Mouse (Mus musculus) stomach, postnatal 0 days (tissue): Measurements from ENCODE around the gene Eef2. TPM values are rescaled to one million over a fixed set of nuclear protein-coding genes. Genes with fewer than 3 reads are reported as not detected.

Source experiments
- ATAC-seq: fragments of 200-750 bp; cut with Nextera tagmentation; 2 replicates; pipeline ENCODE4 v1.8.0; 2017; ENCODE audit not compliant: low FRiP score, low TSS enrichment
- DNase-seq: peaks from one replicate; pipeline ENCODE4 v3.0.0-alpha.2; 2016; ENCODE audit warnings: low spot score
- H3K27ac ChIP-seq: fragments of 300-500 bp; sonication (generic); replicated peaks from 2 replicates; pipeline ENCODE4 v1.5.1; 2014; ENCODE audit warnings: mild to moderate bottlenecking, control low read depth
- H3K27me3 ChIP-seq: fragments of 300-500 bp; sonication (generic); 2 replicates; pipeline ENCODE4 v1.6.1; 2014; ENCODE audit warnings: low read length; ENCODE audit not compliant: control insufficient read depth, insufficient read depth
- H3K36me3 ChIP-seq: fragments of 300-500 bp; sonication (generic); 2 replicates; pipeline ENCODE4 v1.6.1; 2014; ENCODE audit warnings: low read length, mixed read lengths; ENCODE audit not compliant: control insufficient read depth, insufficient read depth
- H3K4me1 ChIP-seq: fragments of 300-500 bp; sonication (generic); replicated peaks from 2 replicates; pipeline ENCODE4 v1.6.1; 2014; ENCODE audit warnings: antibody characterized with exemption; ENCODE audit not compliant: control insufficient read depth, insufficient read depth
- H3K4me2 ChIP-seq: fragments of 300-500 bp; sonication (generic); replicated peaks from 2 replicates; pipeline ENCODE4 v1.6.1; 2014; ENCODE audit warnings: low read depth, mild to moderate bottlenecking, control low read depth, moderate library complexity
- H3K4me3 ChIP-seq: fragments of 300-500 bp; sonication (generic); 2 replicates; pipeline ENCODE4 v1.5.1; 2014; ENCODE audit warnings: low read depth, low read length, control low read depth
- H3K9ac ChIP-seq: fragments of 300-500 bp; sonication (generic); 2 replicates; pipeline ENCODE4 v1.6.1; 2014; ENCODE audit warnings: mild to moderate bottlenecking, low read length, control low read depth, mixed read lengths
- H3K9me3 ChIP-seq: fragments of 300-500 bp; sonication (generic); 2 replicates; pipeline ENCODE4 v1.6.1; 2016; ENCODE audit warnings: low read length; ENCODE audit not compliant: control insufficient read depth
- CTCF ChIP-seq: IDR thresholded peaks from 2 replicates; pipeline ENCODE4 v1.5.1; 2016; ENCODE audit warnings: antibody characterized with exemption, low read depth, mild to moderate bottlenecking, moderate library complexity
- EP300 ChIP-seq: optimal IDR thresholded peaks from 2 replicates; pipeline ENCODE3; 2016; ENCODE audit warnings: antibody characterized with exemption
- WGBS: fragments of 180-500 bp; shearing (Covaris S2); extraction: QIAGEN DNeasy Blood & Tissue Kit; methylation state at CpG from one replicate; pipeline ENCODE4 v1.1.7; 2014; 5-methylcytosine and 5-hydroxymethylcytosine counted together
- polyA plus RNA-seq: library from polyadenylated mRNA; unstranded; fragments of >200 nt; fragmentation: Nextera tagmentation; extraction: Ambion mirVana; gene quantifications from 2 replicates; pipeline ENCODE4 v1.2.1, GENCODE M21; 2015

The Eef2 gene
- polyA plus RNA-seq, 1 experiment from 2014 or later: 337 TPM

DNA sequence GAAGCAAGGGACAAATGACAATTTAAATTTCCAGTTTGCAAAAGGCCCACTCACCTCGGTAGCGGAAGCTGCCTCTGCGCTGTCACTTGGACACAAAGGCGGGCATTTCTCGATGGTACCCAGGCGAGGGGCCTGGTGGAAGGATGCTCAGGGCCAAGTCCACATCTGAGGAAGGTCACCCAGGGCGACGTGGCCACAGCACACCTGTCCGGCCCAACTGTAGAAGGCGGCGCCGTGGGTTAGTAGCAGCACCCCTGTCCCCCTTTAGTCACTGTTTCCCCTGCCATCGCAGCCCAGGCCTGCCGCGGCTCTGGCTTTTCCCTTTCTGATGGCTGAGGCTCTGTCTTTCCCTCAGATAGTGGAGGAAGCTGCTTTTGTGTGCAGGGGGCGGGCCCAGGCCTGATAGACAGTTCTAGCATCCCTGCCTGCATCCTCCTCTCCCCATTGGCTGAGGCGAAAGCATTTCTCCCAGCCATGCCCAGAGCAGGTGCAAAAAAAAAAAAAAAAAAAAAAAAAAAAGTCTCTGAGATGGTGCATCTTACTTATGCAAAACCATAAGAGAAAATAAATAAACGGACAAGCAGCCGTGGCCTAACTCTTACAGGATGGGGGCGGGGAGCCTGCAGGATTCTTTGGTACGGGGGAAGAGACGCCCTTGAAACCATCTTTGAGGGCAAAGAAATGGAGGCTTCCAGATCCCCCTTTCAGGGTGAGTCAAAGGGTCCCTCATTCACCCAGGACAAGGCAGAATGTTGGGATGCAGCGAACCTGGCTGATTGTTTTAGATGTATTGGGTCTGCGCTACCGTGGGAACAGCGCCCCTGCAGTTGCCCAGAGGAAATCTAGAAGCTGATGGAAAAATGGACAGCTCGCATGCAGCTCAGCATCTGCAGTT is 54.3 kb downstream of the Eef2 start, which contains the start of gene Atcay:
Gene Atcay, minus strand, starts transcription at position 396 of the 895 bp plus-strand sequence.
- TF ChIP-seq EP300 (no peak), CTCF (peak; percentile 74)
- H3K4me3 ChIP-seq: 0 out of 2 replicates have a peak within 1 kb of the TSS, but pooled peaks have one; percentile 2
- DNase-seq: no peak
- no peaks in the 10 kb centered on the region for H3K9me3 ChIP-seq
- peaks cover 3% of the 10 kb centered on the region; the same call in 1 of the 2 replicates for H3K27me3 ChIP-seq
- H3K36me3 ChIP-seq: no peaks in the 10 kb centered on the region
- no peaks in the 10 kb centered on the region for H3K4me1 ChIP-seq
- no peak within 1 kb of the TSS for H3K4me2 ChIP-seq
- no peak for ATAC-seq
- no peak within 1 kb of the TSS for H3K27ac ChIP-seq
- 11% methylated on average over 27 of the region's 27 CpGs for WGBS
- no peak within 1 kb of the TSS for H3K9ac ChIP-seq

DNA sequence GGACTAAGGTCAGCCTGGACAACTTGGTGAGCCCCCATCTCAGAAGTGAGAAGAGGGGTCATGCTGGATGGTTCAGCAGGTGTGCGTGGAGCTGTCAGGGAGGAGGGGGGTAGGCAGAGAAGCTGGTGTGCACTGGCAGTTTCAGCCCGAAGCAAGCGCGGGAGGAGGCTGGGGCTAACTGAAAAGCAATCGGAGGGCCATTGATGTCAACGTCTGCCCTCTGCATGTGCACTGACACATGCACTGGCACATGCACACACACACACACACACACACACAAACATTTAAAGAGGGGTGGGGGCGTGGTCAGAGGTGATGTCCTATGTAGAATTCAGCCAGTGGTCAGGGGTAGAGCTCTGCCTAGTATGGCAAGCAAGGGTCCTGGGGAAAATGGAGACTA is 55.0 kb downstream of the Eef2 start:
- no peak overlapping the region for H3K9ac ChIP-seq
- peaks cover 3% of the 10 kb centered on the region; the same call in 1 of the 2 replicates for H3K27me3 ChIP-seq
- ATAC-seq (no peak), DNase-seq (no peak)
- TF ChIP-seq EP300: no peak
- TF ChIP-seq CTCF: no peak
- H3K4me3 ChIP-seq: no peak overlapping the region
- no peaks in the 10 kb centered on the region for H3K36me3 ChIP-seq
- H3K4me1 ChIP-seq: no peaks in the 10 kb centered on the region
- H3K27ac ChIP-seq: no peak overlapping the region
- no peak overlapping the region for H3K4me2 ChIP-seq
- WGBS: 48% methylated on average over 7 of the region's 7 CpGs
- no peaks in the 10 kb centered on the region for H3K9me3 ChIP-seq

Other genes starting within 250 kb of the Eef2 start
- 59.5 and 62.2 TPM in 2 replicates for gene Gadd45b, start 246.6 kb upstream of the Eef2 start, polyA plus RNA-seq
- 1.3 and 1.8 TPM in 2 replicates for gene Gng7, start 161.7 kb upstream of the Eef2 start, polyA plus RNA-seq
- 0.40 and 0.42 TPM in 2 replicates for gene Diras1, start 151.0 kb upstream of the Eef2 start, polyA plus RNA-seq
- gene Slc39a3, start 139.2 kb upstream of the Eef2 start, polyA plus RNA-seq: 11.0 and 11.1 TPM in 2 replicates
- 93.7 and 98.7 TPM in 2 replicates for gene Sgta, start 116.5 kb upstream of the Eef2 start, polyA plus RNA-seq
- 77.2 and 83.8 TPM in 2 replicates for gene Thop1, start 106.6 kb upstream of the Eef2 start, polyA plus RNA-seq
- 9.3 and 10.4 TPM in 2 replicates for gene Creb3l3, start 77.8 kb upstream of the Eef2 start, polyA plus RNA-seq
- gene Map2k2, start 70.7 kb upstream of the Eef2 start, polyA plus RNA-seq: 135 and 142 TPM in 2 replicates
- 87.5 and 94.1 TPM in 2 replicates for gene Zbtb7a, start 41.4 kb upstream of the Eef2 start, polyA plus RNA-seq
- 18.7 and 20.9 TPM in 2 replicates for gene Pias4, start 8.7 kb upstream of the Eef2 start, polyA plus RNA-seq
- gene Dapk3, start 6.4 kb downstream of the Eef2 start, polyA plus RNA-seq: 44.6 and 51.8 TPM in 2 replicates
- gene 4930442H23Rik, start 7.2 kb downstream of the Eef2 start, polyA plus RNA-seq: 0.07 TPM in 1 of 2 replicates, not detected in the other
- 0.07 TPM in 1 of 2 replicates, not detected in the other for gene Nmrk2, start 25.4 kb downstream of the Eef2 start, polyA plus RNA-seq
- 0.64 and 0.91 TPM in 2 replicates for gene Atcay, start 54.2 kb downstream of the Eef2 start, polyA plus RNA-seq
- gene Zfr2, start 56.5 kb downstream of the Eef2 start, polyA plus RNA-seq: 2.1 and 3.2 TPM in 2 replicates
- gene Matk, start 76.3 kb downstream of the Eef2 start, polyA plus RNA-seq: 1.0 and 1.6 TPM in 2 replicates
- 210 and 215 TPM in 2 replicates for gene Mrpl54, start 90.3 kb downstream of the Eef2 start, polyA plus RNA-seq
- 30.5 and 34.6 TPM in 2 replicates for gene Apba3, start 90.3 kb downstream of the Eef2 start, polyA plus RNA-seq
- gene Tjp3, start 115.0 kb downstream of the Eef2 start, polyA plus RNA-seq: 42.5 and 46.0 TPM in 2 replicates
- gene Pip5k1c, start 116.3 kb downstream of the Eef2 start, polyA plus RNA-seq: 19.1 and 21.1 TPM in 2 replicates
- 16.2 and 16.6 TPM in 2 replicates for gene Cactin, start 144.5 kb downstream of the Eef2 start, polyA plus RNA-seq
- 19.7 and 20.2 TPM in 2 replicates for gene Tbxa2r, start 152.1 kb downstream of the Eef2 start, polyA plus RNA-seq
- 0.06 and 0.10 TPM in 2 replicates for gene Gipc3, start 166.6 kb downstream of the Eef2 start, polyA plus RNA-seq
- gene Hmg20b, start 173.8 kb downstream of the Eef2 start, polyA plus RNA-seq: 72.2 and 77.9 TPM in 2 replicates
- gene Mfsd12, start 180.9 kb downstream of the Eef2 start, polyA plus RNA-seq: 7.4 and 7.9 TPM in 2 replicates
- gene 4930404N11Rik, start 189.2 kb downstream of the Eef2 start, polyA plus RNA-seq: 16.5 and 17.5 TPM in 2 replicates
- 51.4 and 51.6 TPM in 2 replicates for gene Fzr1, start 201.9 kb downstream of the Eef2 start, polyA plus RNA-seq
- 59.4 and 63.0 TPM in 2 replicates for gene Dohh, start 207.8 kb downstream of the Eef2 start, polyA plus RNA-seq
- gene Gm48551, start 207.8 kb downstream of the Eef2 start, polyA plus RNA-seq: 1.1 and 1.4 TPM in 2 replicates
- 0.29 and 0.36 TPM in 2 replicates for gene Gm48552, start 212.4 kb downstream of the Eef2 start, polyA plus RNA-seq
- 205 and 239 TPM in 2 replicates for gene Smim24, start 216.4 kb downstream of the Eef2 start, polyA plus RNA-seq